Mouse (Mus musculus) heart, adult 11 months (tissue): ENCODE measurements at regions not wholly inside any gene's neighbourhood (a gene's known extent, or its start where the extent isn't known, plus 50 kb on each side); places are given as distances from the start of the nearest gene placed in this dataset.

Source experiments
- DNase-seq: peaks from one replicate; pipeline ENCODE4 v3.0.0; 2022

DNA sequence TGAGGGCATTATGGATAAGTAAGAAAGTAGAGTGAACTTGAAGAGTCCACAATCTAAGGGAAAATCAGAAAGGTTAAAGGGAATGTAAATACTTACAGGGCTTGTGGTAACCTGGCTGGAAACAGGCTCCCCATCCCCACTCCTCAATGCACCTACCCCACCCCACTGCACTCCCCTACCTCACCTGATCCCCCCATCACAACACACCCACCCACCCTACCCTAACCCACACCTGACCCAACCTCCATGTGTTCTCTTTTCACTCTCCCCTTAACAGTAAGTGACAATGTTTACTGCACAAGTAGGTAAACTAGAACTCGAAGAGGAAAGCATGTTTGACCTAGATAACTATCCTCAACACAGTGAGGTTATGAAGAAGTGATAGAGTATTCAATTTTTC is 247.9 kb upstream of the Zc3h15 start:
- DNase-seq, result no peak

DNA sequence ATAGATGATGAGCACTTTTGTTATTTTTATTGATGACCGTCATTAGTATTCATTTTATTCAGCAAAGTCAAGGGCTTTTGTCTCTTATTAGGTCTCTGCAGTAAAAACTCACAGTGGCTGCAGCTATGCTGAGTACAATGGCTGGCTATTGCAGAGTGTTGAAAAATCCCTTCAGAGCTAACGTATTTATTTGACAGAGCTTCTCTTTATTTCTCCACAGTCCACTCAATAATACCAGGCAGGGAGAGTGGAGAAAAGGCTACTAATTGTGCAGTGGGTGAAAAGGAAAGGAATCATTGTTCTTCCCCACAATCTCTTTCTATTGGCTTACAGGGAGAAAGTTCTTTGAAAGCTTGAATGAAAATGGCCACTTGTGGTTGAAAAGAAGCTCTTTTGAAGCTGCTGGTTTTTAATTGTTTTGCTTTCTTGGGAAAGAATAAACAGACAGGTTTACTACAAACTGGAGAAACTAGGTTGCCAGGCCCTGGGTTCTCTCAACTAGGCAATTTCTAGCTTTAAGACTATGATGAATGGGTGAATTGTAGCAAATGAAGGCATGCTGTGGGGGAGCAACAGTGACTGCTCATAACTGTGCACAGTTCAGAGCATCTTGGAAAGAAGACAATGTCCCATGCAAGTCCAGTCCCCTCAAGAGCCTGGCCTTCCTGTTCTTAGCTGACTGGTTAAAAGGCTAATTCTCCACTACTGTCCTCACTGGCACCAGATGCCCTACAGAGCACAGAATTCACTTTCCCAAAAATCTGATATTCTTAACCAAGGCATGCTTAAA is 247.2 kb upstream of the Zc3h15 start:
- DNase-seq, result no peak

DNA sequence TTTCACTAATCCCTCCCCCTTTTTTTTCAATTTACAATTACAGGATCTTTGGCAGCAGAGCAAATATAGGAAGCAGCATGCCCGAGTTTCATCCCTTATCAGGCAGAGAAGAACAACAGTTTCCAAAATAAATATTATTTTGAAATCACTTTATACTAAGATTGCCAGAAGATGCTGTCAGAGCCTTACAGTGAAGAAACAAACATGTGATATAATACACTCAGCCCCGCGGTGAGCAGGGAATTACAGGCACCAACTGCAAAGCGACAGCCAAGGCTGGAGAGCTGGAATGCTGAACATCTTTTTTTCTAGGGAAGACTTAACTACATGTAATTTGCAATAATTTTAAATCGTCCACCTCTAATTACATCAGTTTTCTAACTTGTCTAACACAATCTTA is 201.5 kb upstream of the Zc3h15 start:
- DNase-seq, result peak; percentile 91

DNA sequence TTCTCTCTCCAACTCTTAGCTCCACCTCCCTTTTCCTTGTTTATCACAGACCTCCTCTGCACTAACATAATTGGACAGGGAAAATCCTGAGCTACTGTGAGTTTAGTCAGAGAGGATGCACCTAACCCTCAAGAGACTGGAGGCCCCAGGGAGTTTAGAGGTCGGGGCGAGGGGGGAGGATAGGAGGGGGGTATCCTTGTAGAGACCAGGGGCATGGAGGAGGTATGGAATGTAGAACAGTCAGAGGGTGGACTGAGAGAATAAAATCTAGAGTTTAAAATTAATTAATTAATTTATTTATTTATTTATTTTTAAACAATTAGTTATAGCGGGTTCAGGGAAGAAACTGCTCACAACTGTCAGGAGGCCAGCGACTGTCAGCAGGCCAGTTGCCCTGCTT is 192.9 kb upstream of the Zc3h15 start:
- DNase-seq, result no peak
